Mouse (Mus musculus): ENCODE measurements around the gene Treh. TPM values are rescaled to one million over a fixed set of nuclear protein-coding genes. Genes with fewer than 3 reads are reported as not detected.
A peak's percentile ranks its signal among the peaks of the same experiment; 100 is the strongest.

The Treh gene
- polyA plus RNA-seq, 1 experiment = 0.02 TPM

DNA sequence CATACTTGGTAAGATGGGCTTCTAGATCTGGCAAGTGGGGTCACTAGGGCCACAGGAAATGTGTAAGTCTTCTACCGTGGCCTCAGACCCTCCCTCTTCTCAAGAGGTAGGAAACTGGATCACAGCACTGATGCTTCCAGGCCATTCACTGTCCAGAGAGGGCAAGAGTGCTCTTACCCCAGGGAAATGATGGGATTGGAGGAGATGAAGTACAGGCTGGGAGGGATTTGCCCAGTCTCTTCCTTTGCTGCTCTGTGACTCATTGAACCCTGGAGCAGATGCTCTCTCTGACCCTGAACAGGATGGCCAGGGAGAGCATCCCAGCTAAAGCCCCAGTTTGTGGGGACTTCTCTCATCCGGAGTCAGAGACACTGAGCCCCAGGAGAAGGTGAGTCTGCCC is 51.6 kb downstream of the Treh start:
- Histone ChIP-seq H3K27me3 (ENCODE audit: control insufficient read depth, insufficient read depth, insufficient read length) (no peaks in the 10 kb centered on the region), H3K4me2 (ENCODE audit: low read depth) (peak overlapping the region; percentile 64), H3ac (ENCODE audit: control insufficient read depth, insufficient read length) (no peak overlapping the region), H3K36me3 (ENCODE audit: control insufficient read depth, insufficient read depth) (peaks cover 9% of the 10 kb centered on the region), H3K4me3 (no peak overlapping the region), H3K79me2 (ENCODE audit: control insufficient read depth, insufficient read depth) (peaks cover 6% of the 10 kb centered on the region)
- TF ChIP-seq REST (IDR thresholded peaks at IDR 0.05; ENCODE audit: insufficient read depth, insufficient read length) (no peak), USF1 (IDR thresholded peaks at IDR 0.05; ENCODE audit: low read depth) (no peak), POLR2A (IDR thresholded peaks at IDR 0.05; ENCODE audit: insufficient read length, low read depth) (no peak), MYOD1 (IDR thresholded peaks at IDR 0.05; ENCODE audit: control insufficient read depth in 1 of 3, insufficient read length in 2 of 3, low read depth in 2 of 3) (no peak), POLR2AphosphoS2 (IDR thresholded peaks at IDR 0.05; ENCODE audit: insufficient read length, low read depth) (no peak), MYOG (IDR thresholded peaks at IDR 0.05; ENCODE audit: control insufficient read depth in 1 of 3, insufficient read depth in 1 of 3, insufficient read length in 2 of 3, low read depth in 2 of 3) (no peak), CEBPB (IDR thresholded peaks at IDR 0.05; ENCODE audit: insufficient read depth, poor library complexity, severe bottlenecking) (no peak), TCF12 (IDR thresholded peaks at IDR 0.05; ENCODE audit: insufficient read depth, poor library complexity, severe bottlenecking) (no peak), E2F4 (IDR thresholded peaks at IDR 0.05; ENCODE audit: insufficient read depth) (no peak), TCF3 (IDR thresholded peaks at IDR 0.05; ENCODE audit: insufficient read length, low read depth) (no peak), SRF (IDR thresholded peaks at IDR 0.05; ENCODE audit: control insufficient read depth, insufficient read length, low read depth) (no peak), MAX (IDR thresholded peaks at IDR 0.05; ENCODE audit: low read depth) (no peak)

- Histone ChIP-seq H3K79me2 (ENCODE audit: control insufficient read depth, insufficient read depth) (peaks cover 20% of the 10 kb centered on the region), H3ac (ENCODE audit: control insufficient read depth, insufficient read length) (no peak overlapping the region), H3K4me2 (ENCODE audit: low read depth) (no peak overlapping the region), H3K27me3 (ENCODE audit: control insufficient read depth, insufficient read depth, insufficient read length) (no peaks in the 10 kb centered on the region), H3K36me3 (ENCODE audit: control insufficient read depth, insufficient read depth) (peaks cover 9% of the 10 kb centered on the region), H3K4me3 (no peak overlapping the region)
- TF ChIP-seq MAX (IDR thresholded peaks at IDR 0.05; ENCODE audit: low read depth) (no peak), POLR2A (IDR thresholded peaks at IDR 0.05; ENCODE audit: insufficient read length, low read depth) (no peak), MYOG (IDR thresholded peaks at IDR 0.05; ENCODE audit: control insufficient read depth in 1 of 3, insufficient read depth in 1 of 3, insufficient read length in 2 of 3, low read depth in 2 of 3) (peak in 2 of 3 experiments; percentile 64 to 68), MYOD1 (IDR thresholded peaks at IDR 0.05; ENCODE audit: control insufficient read depth in 1 of 3, insufficient read length in 2 of 3, low read depth in 2 of 3) (peak in 2 of 3 experiments; percentile 74 to 80)
Observed at GRCm38 (mm10) chr9:44726431-44727146, 53.6 kb downstream of the Treh start.

DNA sequence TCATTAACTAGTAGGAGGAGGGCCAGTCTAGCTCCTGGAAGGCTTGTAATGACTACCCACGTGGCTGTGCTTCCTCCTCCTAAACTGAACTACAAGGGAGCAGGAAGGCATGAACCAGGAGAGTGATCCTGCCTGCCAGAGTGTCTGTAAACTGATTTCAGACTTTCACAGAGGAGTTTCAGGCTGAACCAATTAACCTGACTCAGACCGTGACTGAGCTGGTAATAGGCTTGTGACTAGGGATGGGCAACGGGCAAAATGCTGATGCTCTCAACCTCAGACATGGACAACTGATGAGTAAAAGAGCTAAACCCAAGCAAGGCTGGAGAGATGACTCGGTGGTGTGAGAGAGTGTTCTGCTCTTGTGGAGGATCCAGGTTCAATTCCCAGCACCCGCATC is 54.4 kb downstream of the Treh start:
- H3K4me2 ChIP-seq (ENCODE audit: low read depth) = no peak overlapping the region
- H3K36me3 ChIP-seq (ENCODE audit: control insufficient read depth, insufficient read depth) = peaks cover 9% of the 10 kb centered on the region
- no peak for TF ChIP-seq CEBPB (IDR thresholded peaks at IDR 0.05; ENCODE audit: insufficient read depth, poor library complexity, severe bottlenecking)
- TF ChIP-seq E2F4 (IDR thresholded peaks at IDR 0.05; ENCODE audit: insufficient read depth) = no peak
- TF ChIP-seq POLR2AphosphoS2 (IDR thresholded peaks at IDR 0.05; ENCODE audit: insufficient read length, low read depth) = no peak
- no peak for TF ChIP-seq MAX (IDR thresholded peaks at IDR 0.05; ENCODE audit: low read depth)
- no peak for TF ChIP-seq POLR2A (IDR thresholded peaks at IDR 0.05; ENCODE audit: insufficient read length, low read depth)
- no peak for TF ChIP-seq TCF12 (IDR thresholded peaks at IDR 0.05; ENCODE audit: insufficient read depth, poor library complexity, severe bottlenecking)
- TF ChIP-seq USF1 (IDR thresholded peaks at IDR 0.05; ENCODE audit: low read depth) = no peak
- TF ChIP-seq TCF3 (IDR thresholded peaks at IDR 0.05; ENCODE audit: insufficient read length, low read depth) = no peak
- no peak for TF ChIP-seq MYOG (IDR thresholded peaks at IDR 0.05; ENCODE audit: control insufficient read depth in 1 of 3, insufficient read depth in 1 of 3, insufficient read length in 2 of 3, low read depth in 2 of 3)
- TF ChIP-seq MYOD1 (IDR thresholded peaks at IDR 0.05; ENCODE audit: control insufficient read depth in 1 of 3, insufficient read length in 2 of 3, low read depth in 2 of 3) = no peak
- no peak for TF ChIP-seq SRF (IDR thresholded peaks at IDR 0.05; ENCODE audit: control insufficient read depth, insufficient read length, low read depth)
- TF ChIP-seq REST (IDR thresholded peaks at IDR 0.05; ENCODE audit: insufficient read depth, insufficient read length) = no peak
- no peak overlapping the region for H3K4me3 ChIP-seq
- H3ac ChIP-seq (ENCODE audit: control insufficient read depth, insufficient read length) = no peak overlapping the region
- H3K79me2 ChIP-seq (ENCODE audit: control insufficient read depth, insufficient read depth) = peaks cover 22% of the 10 kb centered on the region
- no peaks in the 10 kb centered on the region for H3K27me3 ChIP-seq (ENCODE audit: control insufficient read depth, insufficient read depth, insufficient read length)

DNA sequence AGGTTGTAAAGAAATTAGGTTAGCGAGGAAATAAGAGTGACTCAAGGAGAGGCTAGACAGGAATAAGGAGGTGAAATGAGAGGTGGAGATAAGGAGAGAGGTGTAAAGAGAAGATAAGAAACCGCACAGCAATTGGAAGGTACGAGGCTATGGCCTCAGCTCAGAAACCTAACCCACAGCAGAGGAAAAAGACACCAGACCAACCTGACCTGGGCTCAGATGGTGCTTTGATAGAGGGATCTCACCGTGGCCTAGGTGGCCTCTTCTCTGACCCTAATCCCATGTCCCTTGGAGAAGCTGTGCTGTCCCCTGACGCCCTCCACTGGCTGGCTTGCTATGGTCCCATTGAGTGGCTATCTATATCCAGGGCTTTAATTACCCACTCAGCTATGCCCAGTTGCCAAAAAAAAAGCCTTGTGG is 59.1 kb downstream of the Treh start:
- Histone ChIP-seq H3K36me3 (ENCODE audit: control insufficient read depth, insufficient read depth) (peaks cover 5% of the 10 kb centered on the region), H3K27me3 (ENCODE audit: control insufficient read depth, insufficient read depth, insufficient read length) (no peaks in the 10 kb centered on the region), H3K4me3 (peak overlapping the region; percentile 92), H3K4me2 (ENCODE audit: low read depth) (peak overlapping the region; percentile 96), H3ac (ENCODE audit: control insufficient read depth, insufficient read length) (no peak overlapping the region), H3K79me2 (ENCODE audit: control insufficient read depth, insufficient read depth) (peaks cover 34% of the 10 kb centered on the region)
- TF ChIP-seq POLR2AphosphoS2 (IDR thresholded peaks at IDR 0.05; ENCODE audit: insufficient read length, low read depth) (no peak), REST (IDR thresholded peaks at IDR 0.05; ENCODE audit: insufficient read depth, insufficient read length) (no peak), E2F4 (IDR thresholded peaks at IDR 0.05; ENCODE audit: insufficient read depth) (no peak), POLR2A (IDR thresholded peaks at IDR 0.05; ENCODE audit: insufficient read length, low read depth) (no peak)

DNA sequence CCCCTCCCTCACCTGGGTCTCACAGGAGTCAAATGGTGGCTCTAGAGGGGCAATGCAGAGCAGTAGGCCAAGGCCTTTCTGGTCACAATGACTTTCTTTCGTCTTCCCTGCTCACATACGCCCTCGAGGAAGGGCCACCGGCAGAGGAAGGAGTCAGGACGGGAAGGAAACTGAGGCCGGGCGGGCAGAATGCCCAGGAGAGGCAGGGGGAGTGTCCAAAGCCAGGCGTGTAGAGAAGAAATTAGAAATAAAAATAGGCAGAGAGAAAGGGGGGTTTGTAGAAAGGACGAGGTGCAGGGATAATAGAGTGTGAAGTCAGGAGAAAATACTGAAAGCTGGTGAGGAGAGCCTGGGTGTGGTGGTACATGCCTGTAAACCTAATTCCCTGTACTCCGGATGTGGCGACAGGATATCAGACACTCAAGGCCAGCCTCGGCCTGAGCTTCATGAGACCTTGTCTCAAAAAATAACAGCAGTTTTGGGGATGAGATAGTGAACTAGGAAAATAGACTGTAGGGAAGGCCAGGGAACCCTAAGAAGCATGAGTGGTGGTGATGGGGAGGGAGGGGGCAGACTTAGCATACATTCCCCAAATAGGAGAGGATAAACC is 60.0 kb downstream of the Treh start:
- TF ChIP-seq POLR2AphosphoS2 (IDR thresholded peaks at IDR 0.05; ENCODE audit: insufficient read length, low read depth) (no peak), E2F4 (IDR thresholded peaks at IDR 0.05; ENCODE audit: insufficient read depth) (no peak), USF1 (IDR thresholded peaks at IDR 0.05; ENCODE audit: low read depth) (no peak), MAX (IDR thresholded peaks at IDR 0.05; ENCODE audit: low read depth) (no peak), POLR2A (IDR thresholded peaks at IDR 0.05; ENCODE audit: insufficient read length, low read depth) (no peak)
- H3K4me3 ChIP-seq = peak overlapping the region; percentile 92

More for the DNA sequence above, 60.0 kb downstream of the Treh start:
- Histone ChIP-seq H3K36me3 (ENCODE audit: control insufficient read depth, insufficient read depth) (peaks cover 3% of the 10 kb centered on the region), H3K79me2 (ENCODE audit: control insufficient read depth, insufficient read depth) (peaks cover 34% of the 10 kb centered on the region), H3K27me3 (ENCODE audit: control insufficient read depth, insufficient read depth, insufficient read length) (no peaks in the 10 kb centered on the region), H3K4me2 (ENCODE audit: low read depth) (peak overlapping the region; percentile 96), H3ac (ENCODE audit: control insufficient read depth, insufficient read length) (peak overlapping the region; percentile 10)

Data from myocyte (in vitro differentiated cells).